Mouse (Mus musculus) forebrain, embryonic 16.5 days (tissue): ENCODE measurements around the gene Phpt1. TPM values are rescaled to one million over a fixed set of nuclear protein-coding genes. Genes with fewer than 3 reads are reported as not detected.

Experiments
- ATAC-seq: fragments of 200-750 bp; cut with Nextera tagmentation; 2 replicates; pipeline ENCODE4 v1.8.0; 2017; ENCODE audit warnings: mild to moderate bottlenecking, moderate library complexity
- H3K27ac ChIP-seq: fragments of 300-500 bp; sonication (generic); 2 replicates; pipeline ENCODE4 v1.5.1; 2014; ENCODE audit warnings: low read length, control low read depth
- H3K27me3 ChIP-seq: fragments of 300-500 bp; sonication (generic); replicated peaks from 2 replicates; pipeline ENCODE4 v1.6.1; 2014; ENCODE audit warnings: low read length; ENCODE audit not compliant: control insufficient read depth, insufficient read depth
- H3K36me3 ChIP-seq: fragments of 300-500 bp; sonication (generic); 2 replicates; pipeline ENCODE4 v1.6.1; 2014; ENCODE audit not compliant: control insufficient read depth, insufficient read depth
- H3K4me1 ChIP-seq: fragments of 300-500 bp; sonication (generic); replicated peaks from 2 replicates; pipeline ENCODE4 v1.6.1; 2014; ENCODE audit warnings: low read length; ENCODE audit not compliant: control insufficient read depth, insufficient read depth
- H3K4me2 ChIP-seq: fragments of 300-500 bp; sonication (generic); 2 replicates; pipeline ENCODE4 v1.6.1; 2014; ENCODE audit warnings: mild to moderate bottlenecking, low read length, control low read depth
- H3K4me3 ChIP-seq: fragments of 300-500 bp; sonication (generic); replicated peaks from 2 replicates; pipeline ENCODE4 v1.5.1; 2014; ENCODE audit warnings: mild to moderate bottlenecking, low read length, control low read depth
- H3K9ac ChIP-seq: fragments of 300-500 bp; sonication (generic); replicated peaks from 2 replicates; pipeline ENCODE4 v1.6.1; 2014; ENCODE audit warnings: low read depth, low read length, control low read depth
- H3K9me3 ChIP-seq: fragments of 300-500 bp; sonication (generic); 2 replicates; pipeline ENCODE4 v1.6.1; 2016; ENCODE audit warnings: low read length; ENCODE audit not compliant: control insufficient read depth
- WGBS: fragments of 180-500 bp; shearing (Covaris S2); extraction: QIAGEN DNeasy Blood & Tissue Kit; methylation state at CpG from one replicate; pipeline ENCODE4 v1.1.7; 2014; 5-methylcytosine and 5-hydroxymethylcytosine counted together
- polyA plus RNA-seq: library from polyadenylated mRNA; unstranded; fragments of >200 nt; fragmentation: Nextera tagmentation; extraction: Ambion mirVana; gene quantifications from 2 replicates; pipeline ENCODE4 v1.2.1, GENCODE M21; 2015

The Phpt1 gene
- polyA plus RNA-seq, 1 experiment from 2014 or later, result 141 TPM

DNA sequence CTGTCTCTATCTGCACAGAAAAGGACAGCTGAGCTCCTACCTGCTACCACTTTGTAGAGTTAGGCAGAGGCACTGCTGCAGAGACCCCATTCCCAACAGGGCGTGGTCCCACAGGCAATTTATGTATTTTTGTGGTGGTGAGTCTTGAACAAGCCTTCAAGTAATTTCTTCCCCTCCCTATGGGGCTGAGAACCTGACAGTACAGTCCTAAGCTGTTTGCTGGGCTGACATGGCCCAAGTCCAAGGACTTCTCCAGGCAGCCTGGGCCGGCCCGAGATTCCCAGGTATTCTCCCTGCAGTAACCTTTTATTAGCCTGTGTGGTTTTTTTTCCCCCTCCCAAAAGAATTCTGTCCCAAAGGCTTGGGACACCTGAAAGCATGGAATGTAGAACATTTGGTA is 9.1 kb upstream of the Phpt1 start:
- Histone ChIP-seq H3K36me3 (peaks cover 7% of the 10 kb centered on the region; the same call in 1 of the 2 replicates), H3K9ac (no peak overlapping the region), H3K4me2 (no peak overlapping the region), H3K9me3 (no peaks in the 10 kb centered on the region), H3K27ac (no peak overlapping the region), H3K27me3 (peaks cover 20% of the 10 kb centered on the region), H3K4me1 (peaks cover 30% of the 10 kb centered on the region), H3K4me3 (no peak overlapping the region)
- no peak for ATAC-seq
- 97% methylated on average over 3 of the region's 3 CpGs for WGBS

GRCm38 (mm10) chr2:25583571-25583970 is 8.5 kb upstream of the Phpt1 start:
- no peak overlapping the region for H3K4me3 ChIP-seq
- no peak overlapping the region for H3K27ac ChIP-seq
- H3K9ac ChIP-seq, result no peak overlapping the region
- H3K27me3 ChIP-seq, result peaks cover 26% of the 10 kb centered on the region
- WGBS, result 71% methylated on average over 4 of the region's 4 CpGs
- no peak for ATAC-seq
- no peak overlapping the region for H3K4me2 ChIP-seq
- no peaks in the 10 kb centered on the region for H3K9me3 ChIP-seq
- H3K4me1 ChIP-seq, result peaks cover 31% of the 10 kb centered on the region
- H3K36me3 ChIP-seq, result peaks cover 7% of the 10 kb centered on the region; the same call in 1 of the 2 replicates

- H3K36me3 ChIP-seq, result peaks cover 7% of the 10 kb centered on the region; the same call in 1 of the 2 replicates
- no peak overlapping the region for H3K4me3 ChIP-seq
- H3K27me3 ChIP-seq, result peaks cover 31% of the 10 kb centered on the region
- no peaks in the 10 kb centered on the region for H3K9me3 ChIP-seq
- H3K4me2 ChIP-seq, result no peak overlapping the region
- H3K27ac ChIP-seq, result no peak overlapping the region
- 81% methylated on average over 6 of the region's 6 CpGs for WGBS
- peaks cover 36% of the 10 kb centered on the region for H3K4me1 ChIP-seq
- no peak for ATAC-seq
- H3K9ac ChIP-seq, result no peak overlapping the region
These were observed 8.1 kb upstream of the Phpt1 start for GRCm38 (mm10) chr2:25583120-25583481.

- 47% methylated on average over 12 of the region's 12 CpGs for WGBS
These were observed 7.6 kb upstream of the Phpt1 start for GRCm38 (mm10) chr2:25582466-25583119.

GRCm38 (mm10) chr2:25581901-25582301 is 6.9 kb upstream of the Phpt1 start:
- Histone ChIP-seq H3K9me3 (no peaks in the 10 kb centered on the region), H3K27ac (no peak overlapping the region), H3K4me3 (no peak overlapping the region), H3K4me2 (peak overlapping the region; percentile 76; the same call in 1 of the 2 replicates), H3K27me3 (peaks cover 43% of the 10 kb centered on the region), H3K36me3 (peaks cover 7% of the 10 kb centered on the region; the same call in 1 of the 2 replicates), H3K9ac (no peak overlapping the region; the same call in 1 of the 2 replicates), H3K4me1 (peaks cover 46% of the 10 kb centered on the region)
- peak; percentile 8; the same call in 1 of the 2 replicates for ATAC-seq
- 38% methylated on average over 6 of the region's 6 CpGs for WGBS

More at GRCm38 (mm10) chr2:25582466-25583119, 7.6 kb upstream of the Phpt1 start:
- no peaks in the 10 kb centered on the region for H3K9me3 ChIP-seq
- no peak overlapping the region for H3K4me2 ChIP-seq
- ATAC-seq, result peak; percentile 32; the same call in 1 of the 2 replicates
- peaks cover 41% of the 10 kb centered on the region for H3K4me1 ChIP-seq
- no peak overlapping the region for H3K9ac ChIP-seq
- no peak overlapping the region for H3K27ac ChIP-seq
- no peak overlapping the region for H3K4me3 ChIP-seq
- H3K27me3 ChIP-seq, result peaks cover 36% of the 10 kb centered on the region
- H3K36me3 ChIP-seq, result peaks cover 7% of the 10 kb centered on the region; the same call in 1 of the 2 replicates

- peak within 1 kb of the TSS; percentile 71 for H3K9ac ChIP-seq
- H3K4me1 ChIP-seq, result peaks cover 46% of the 10 kb centered on the region
- no peak within 1 kb of the TSS for H3K27ac ChIP-seq
- WGBS, result 6% methylated on average over 19 of the region's 19 CpGs
- H3K4me3 ChIP-seq, result peak within 1 kb of the TSS; percentile 58
- ATAC-seq, result peak; percentile 80
- no peaks in the 10 kb centered on the region for H3K9me3 ChIP-seq
- peak within 1 kb of the TSS; percentile 76 for H3K4me2 ChIP-seq
- H3K27me3 ChIP-seq, result peaks cover 48% of the 10 kb centered on the region
- peaks cover 7% of the 10 kb centered on the region; the same call in 1 of the 2 replicates for H3K36me3 ChIP-seq
These were observed 6.4 kb upstream of the Phpt1 start, which contains the start of gene Ajm1 for GRCm38 (mm10) chr2:25581294-25581864. Gene Ajm1 (minus strand): TSS chr2:25581757.

- H3K27me3 ChIP-seq, result peaks cover 54% of the 10 kb centered on the region
These were observed 5.6 kb upstream of the Phpt1 start for GRCm38 (mm10) chr2:25580621-25581101.

GRCm38 (mm10) chr2:25579737-25580460 is 4.9 kb upstream of the Phpt1 start:
- H3K4me1 ChIP-seq, result peaks cover 55% of the 10 kb centered on the region
- H3K27me3 ChIP-seq, result peaks cover 54% of the 10 kb centered on the region
- ATAC-seq, result no peak
- 0 out of 2 replicates have a peak, but pooled peaks cover 3% of the 10 kb centered on the region for H3K36me3 ChIP-seq
- no peaks in the 10 kb centered on the region for H3K9me3 ChIP-seq
- H3K4me2 ChIP-seq, result no peak overlapping the region; the same call in 1 of the 2 replicates
- H3K4me3 ChIP-seq, result peak overlapping the region; percentile 17; the same call in 1 of the 2 replicates
- no peak overlapping the region for H3K27ac ChIP-seq
- 6% methylated on average over 27 of the region's 27 CpGs for WGBS
- no peak overlapping the region for H3K9ac ChIP-seq

More at GRCm38 (mm10) chr2:25580621-25581101, 5.6 kb upstream of the Phpt1 start:
- no peaks in the 10 kb centered on the region for H3K9me3 ChIP-seq
- H3K36me3 ChIP-seq, result 0 out of 2 replicates have a peak, but pooled peaks cover 3% of the 10 kb centered on the region
- peak overlapping the region; percentile 58 for H3K4me3 ChIP-seq
- no peak overlapping the region for H3K27ac ChIP-seq
- H3K9ac ChIP-seq, result peak overlapping the region; percentile 71
- 0 out of 2 replicates have a peak, but pooled peaks have one; percentile 0 for ATAC-seq
- WGBS, result 42% methylated on average over 6 of the region's 6 CpGs
- peaks cover 50% of the 10 kb centered on the region for H3K4me1 ChIP-seq
- H3K4me2 ChIP-seq, result peak overlapping the region; percentile 76
